Mouse (Mus musculus): ENCODE data around the gene Tom1l2. TPM values are rescaled to one million over a fixed set of nuclear protein-coding genes. Genes with fewer than 3 reads are reported as not detected.

Gene Tom1l2
- polyA plus RNA-seq, 1 experiment from 2014 or later: 6.8 TPM

- no peak for ATAC-seq (ENCODE audit: low read depth)
- no peak overlapping the region for H3K9ac ChIP-seq (ENCODE audit: low read depth, low read length)
- H3K9me3 ChIP-seq (replicated peaks; ENCODE audit: control insufficient read depth, low read length): no peaks in the 10 kb centered on the region
- no peaks in the 10 kb centered on the region for H3K4me1 ChIP-seq (ENCODE audit: control insufficient read depth, low read depth, low read length)
- H3K4me3 ChIP-seq (ENCODE audit: low read depth, low read length): no peak overlapping the region
- no peaks in the 10 kb centered on the region for H3K36me3 ChIP-seq (ENCODE audit: control insufficient read depth, insufficient read depth)
- H3K27ac ChIP-seq (ENCODE audit: low read length): no peak overlapping the region
- H3K4me2 ChIP-seq (ENCODE audit: low read depth, low read length): no peak overlapping the region
- no peaks in the 10 kb centered on the region for H3K27me3 ChIP-seq (ENCODE audit: control insufficient read depth, insufficient read depth, low read depth, low read length)
- 64% methylated on average over 3 of the region's 3 CpGs for WGBS (ENCODE audit: insufficient replicate concordance)
Observed at GRCm38 (mm10) chr11:60334124-60334523, 18.6 kb downstream of the Tom1l2 start.

GRCm38 (mm10) chr11:60333461-60333860 lies 19.2 kb downstream of the Tom1l2 start:
- Histone ChIP-seq H3K27me3 (ENCODE audit: control insufficient read depth, insufficient read depth, low read depth, low read length) (no peaks in the 10 kb centered on the region), H3K36me3 (ENCODE audit: control insufficient read depth, insufficient read depth) (no peaks in the 10 kb centered on the region), H3K9ac (ENCODE audit: low read depth, low read length) (no peak overlapping the region), H3K4me3 (ENCODE audit: low read depth, low read length) (no peak overlapping the region), H3K4me1 (ENCODE audit: control insufficient read depth, low read depth, low read length) (no peaks in the 10 kb centered on the region), H3K27ac (ENCODE audit: low read length) (no peak overlapping the region), H3K9me3 (replicated peaks; ENCODE audit: control insufficient read depth, low read length) (no peaks in the 10 kb centered on the region), H3K4me2 (ENCODE audit: low read depth, low read length) (no peak overlapping the region)
- WGBS (ENCODE audit: insufficient replicate concordance): 72% methylated on average over 5 of the region's 5 CpGs
- ATAC-seq (ENCODE audit: low read depth): no peak

DNA sequence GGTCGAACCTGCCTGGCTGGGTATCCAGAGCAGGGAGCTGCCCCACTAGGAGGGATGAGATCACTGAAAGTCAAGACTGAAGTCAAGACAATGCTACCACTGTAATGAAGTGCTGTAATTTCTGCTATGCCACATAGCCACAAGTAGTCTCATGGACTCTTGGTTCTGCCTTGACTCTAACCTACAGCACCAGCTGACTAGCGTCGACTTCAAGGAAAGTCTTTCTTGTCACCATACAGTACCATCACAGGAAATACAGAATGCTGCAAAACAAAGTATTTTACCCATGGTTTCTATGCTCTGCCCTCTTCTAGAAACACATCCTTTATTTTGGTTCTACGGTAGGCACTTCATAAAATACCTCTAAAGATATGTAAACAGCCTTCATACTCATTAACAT lies 22.2 kb downstream of the Tom1l2 start:
- WGBS (ENCODE audit: insufficient replicate concordance): 80% methylated on average over 4 of the region's 4 CpGs
- Histone ChIP-seq H3K4me2 (ENCODE audit: low read depth, low read length) (no peak overlapping the region), H3K4me1 (ENCODE audit: control insufficient read depth, low read depth, low read length) (no peaks in the 10 kb centered on the region), H3K4me3 (ENCODE audit: low read depth, low read length) (no peak overlapping the region), H3K9ac (ENCODE audit: low read depth, low read length) (no peak overlapping the region), H3K9me3 (replicated peaks; ENCODE audit: control insufficient read depth, low read length) (no peaks in the 10 kb centered on the region), H3K36me3 (ENCODE audit: control insufficient read depth, insufficient read depth) (no peaks in the 10 kb centered on the region), H3K27ac (ENCODE audit: low read length) (no peak overlapping the region), H3K27me3 (ENCODE audit: control insufficient read depth, insufficient read depth, low read depth, low read length) (no peaks in the 10 kb centered on the region)
- ATAC-seq (ENCODE audit: low read depth): no peak

- no peaks in the 10 kb centered on the region for H3K36me3 ChIP-seq (ENCODE audit: control insufficient read depth, insufficient read depth)
- no peaks in the 10 kb centered on the region for H3K27me3 ChIP-seq (ENCODE audit: control insufficient read depth, insufficient read depth, low read depth, low read length)
- no peak overlapping the region for H3K4me3 ChIP-seq (ENCODE audit: low read depth, low read length)
- H3K9ac ChIP-seq (ENCODE audit: low read depth, low read length): no peak overlapping the region
- ATAC-seq (ENCODE audit: low read depth): no peak
- H3K4me1 ChIP-seq (ENCODE audit: control insufficient read depth, low read depth, low read length): peaks cover 8% of the 10 kb centered on the region
- no peak overlapping the region for H3K27ac ChIP-seq (ENCODE audit: low read length)
- H3K4me2 ChIP-seq (ENCODE audit: low read depth, low read length): no peak overlapping the region
- H3K9me3 ChIP-seq (replicated peaks; ENCODE audit: control insufficient read depth, low read length): no peaks in the 10 kb centered on the region
Observed at GRCm38 (mm10) chr11:60323731-60324130, 29.0 kb downstream of the Tom1l2 start.

GRCm38 (mm10) chr11:60321438-60321837 lies 31.3 kb downstream of the Tom1l2 start:
- Histone ChIP-seq H3K27me3 (ENCODE audit: control insufficient read depth, insufficient read depth, low read depth, low read length) (no peaks in the 10 kb centered on the region), H3K9me3 (replicated peaks; ENCODE audit: control insufficient read depth, low read length) (no peaks in the 10 kb centered on the region), H3K36me3 (ENCODE audit: control insufficient read depth, insufficient read depth) (no peaks in the 10 kb centered on the region), H3K4me1 (ENCODE audit: control insufficient read depth, low read depth, low read length) (peaks cover 17% of the 10 kb centered on the region), H3K4me3 (ENCODE audit: low read depth, low read length) (no peak overlapping the region), H3K27ac (ENCODE audit: low read length) (no peak overlapping the region), H3K9ac (ENCODE audit: low read depth, low read length) (no peak overlapping the region), H3K4me2 (ENCODE audit: low read depth, low read length) (no peak overlapping the region)
- ATAC-seq (ENCODE audit: low read depth): no peak
- 58% methylated on average over 2 of the region's 2 CpGs for WGBS (ENCODE audit: insufficient replicate concordance)

DNA sequence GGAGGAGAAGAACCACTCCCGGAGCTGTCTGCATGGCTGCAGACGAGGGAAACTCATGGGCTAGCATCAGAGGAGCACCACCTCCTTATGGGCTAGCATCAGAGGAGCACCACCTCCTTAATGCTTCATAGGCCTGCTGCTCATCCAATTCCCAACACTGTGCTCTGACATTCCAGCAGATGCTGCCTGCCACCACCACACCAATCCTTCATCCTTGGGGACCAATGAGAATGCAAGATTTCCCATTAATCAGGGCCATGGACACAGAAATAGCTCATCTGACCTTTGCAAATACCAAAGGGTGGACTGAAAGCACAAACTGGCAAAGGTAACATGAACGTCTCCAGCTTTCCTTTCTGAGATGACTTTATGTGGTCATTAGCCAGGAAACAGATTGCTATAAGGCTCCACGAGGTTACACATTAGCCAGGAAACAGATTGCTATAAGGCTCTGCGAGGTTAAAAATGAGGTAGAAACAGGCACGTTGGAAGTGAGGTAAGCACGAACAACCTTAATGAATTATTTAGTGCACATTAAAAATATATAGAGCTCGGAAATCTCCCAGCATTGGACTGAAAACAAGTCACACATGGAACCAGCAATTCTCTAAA lies 32.2 kb downstream of the Tom1l2 start:
- Histone ChIP-seq H3K9me3 (replicated peaks; ENCODE audit: control insufficient read depth, low read length) (no peaks in the 10 kb centered on the region), H3K4me3 (ENCODE audit: low read depth, low read length) (no peak overlapping the region), H3K36me3 (ENCODE audit: control insufficient read depth, insufficient read depth) (no peaks in the 10 kb centered on the region), H3K9ac (ENCODE audit: low read depth, low read length) (no peak overlapping the region), H3K4me2 (ENCODE audit: low read depth, low read length) (no peak overlapping the region), H3K27ac (ENCODE audit: low read length) (no peak overlapping the region), H3K27me3 (ENCODE audit: control insufficient read depth, insufficient read depth, low read depth, low read length) (no peaks in the 10 kb centered on the region), H3K4me1 (ENCODE audit: control insufficient read depth, low read depth, low read length) (peaks cover 17% of the 10 kb centered on the region)
- WGBS (ENCODE audit: insufficient replicate concordance): 41% methylated on average over 8 of the region's 8 CpGs
- ATAC-seq (ENCODE audit: low read depth): no peak

DNA sequence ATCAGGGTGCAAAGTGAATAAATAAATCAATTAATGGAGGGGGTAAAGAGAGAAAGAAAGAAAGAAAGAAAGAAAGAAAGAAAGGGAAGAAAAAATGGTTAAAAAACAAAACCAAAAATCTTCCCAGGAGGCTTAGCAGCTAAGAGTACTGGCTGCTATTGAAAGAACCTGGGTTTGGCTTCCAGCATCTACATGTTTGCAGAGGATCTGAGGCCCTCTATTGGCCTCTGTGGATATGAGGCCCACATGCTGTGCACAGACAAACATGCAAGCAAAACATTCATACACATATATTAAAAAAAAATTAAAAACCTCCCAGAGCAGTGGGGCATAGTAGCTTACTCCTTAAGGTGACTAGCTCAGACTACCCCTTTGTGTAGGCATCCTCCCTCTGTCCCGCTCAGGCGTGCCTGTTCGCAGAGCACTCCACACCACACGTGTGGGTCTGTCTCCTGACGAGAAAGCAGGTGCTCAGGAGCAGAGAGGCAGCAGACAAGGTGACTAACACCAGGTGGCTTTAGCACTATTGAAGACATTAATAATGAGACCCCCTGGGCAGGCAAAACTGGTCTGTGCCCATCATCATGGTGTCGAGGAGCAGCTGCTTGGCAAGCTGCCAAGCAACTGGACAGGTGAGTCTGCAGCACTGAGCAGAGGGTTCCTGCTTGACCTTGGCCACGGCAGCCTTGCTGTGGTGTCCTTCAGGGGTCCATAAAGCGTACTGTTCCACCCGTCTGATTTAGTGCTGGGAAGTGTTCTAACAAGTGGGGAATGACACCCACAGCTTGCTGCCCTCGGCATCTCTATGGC lies 33.2 kb downstream of the Tom1l2 start:
- no peak for ATAC-seq (ENCODE audit: low read depth)
- 73% methylated on average over 10 of the region's 10 CpGs for WGBS (ENCODE audit: insufficient replicate concordance)
- Histone ChIP-seq H3K27me3 (ENCODE audit: control insufficient read depth, insufficient read depth, low read depth, low read length) (no peaks in the 10 kb centered on the region), H3K4me1 (ENCODE audit: control insufficient read depth, low read depth, low read length) (peaks cover 17% of the 10 kb centered on the region), H3K4me3 (ENCODE audit: low read depth, low read length) (no peak overlapping the region), H3K9ac (ENCODE audit: low read depth, low read length) (no peak overlapping the region), H3K36me3 (ENCODE audit: control insufficient read depth, insufficient read depth) (no peaks in the 10 kb centered on the region), H3K4me2 (ENCODE audit: low read depth, low read length) (no peak overlapping the region), H3K9me3 (replicated peaks; ENCODE audit: control insufficient read depth, low read length) (no peaks in the 10 kb centered on the region), H3K27ac (ENCODE audit: low read length) (no peak overlapping the region)

- Histone ChIP-seq H3K4me1 (ENCODE audit: control insufficient read depth, low read depth, low read length) (peaks cover 17% of the 10 kb centered on the region), H3K27ac (ENCODE audit: low read length) (no peak overlapping the region), H3K9me3 (replicated peaks; ENCODE audit: control insufficient read depth, low read length) (no peaks in the 10 kb centered on the region), H3K9ac (ENCODE audit: low read depth, low read length) (peak overlapping the region; percentile 36), H3K4me2 (ENCODE audit: low read depth, low read length) (0 out of 2 replicates have a peak overlapping the region, but pooled peaks have one; percentile 14), H3K36me3 (ENCODE audit: control insufficient read depth, insufficient read depth) (no peaks in the 10 kb centered on the region), H3K27me3 (ENCODE audit: control insufficient read depth, insufficient read depth, low read depth, low read length) (no peaks in the 10 kb centered on the region), H3K4me3 (ENCODE audit: low read depth, low read length) (no peak overlapping the region)
- 47% methylated on average over 5 of the region's 5 CpGs for WGBS (ENCODE audit: insufficient replicate concordance)
- ATAC-seq (ENCODE audit: low read depth): peak; percentile 66
Observed at GRCm38 (mm10) chr11:60318716-60319115, 34.0 kb downstream of the Tom1l2 start.

- no peak overlapping the region for H3K4me3 ChIP-seq (ENCODE audit: low read depth, low read length)
- no peak overlapping the region for H3K9ac ChIP-seq (ENCODE audit: low read depth, low read length)
- H3K36me3 ChIP-seq (ENCODE audit: control insufficient read depth, insufficient read depth): no peaks in the 10 kb centered on the region
- ATAC-seq (ENCODE audit: low read depth): no peak
- H3K27ac ChIP-seq (ENCODE audit: low read length): no peak overlapping the region
- no peaks in the 10 kb centered on the region for H3K27me3 ChIP-seq (ENCODE audit: control insufficient read depth, insufficient read depth, low read depth, low read length)
- peaks cover 17% of the 10 kb centered on the region for H3K4me1 ChIP-seq (ENCODE audit: control insufficient read depth, low read depth, low read length)
- WGBS (ENCODE audit: insufficient replicate concordance): 70% methylated on average over 7 of the region's 7 CpGs
- no peak overlapping the region for H3K4me2 ChIP-seq (ENCODE audit: low read depth, low read length)
- H3K9me3 ChIP-seq (replicated peaks; ENCODE audit: control insufficient read depth, low read length): no peaks in the 10 kb centered on the region
Observed at GRCm38 (mm10) chr11:60317376-60318102, 35.2 kb downstream of the Tom1l2 start.
